Mouse (Mus musculus): ENCODE measurements at regions not wholly inside any gene's neighbourhood (a gene's known extent, or its start where the extent isn't known, plus 50 kb on each side); places are given as distances from the start of the nearest gene placed in this dataset.
"Not testable (repeated sequence)": the region's sequence is repeated elsewhere in the genome, so short reads cannot be mapped to it uniquely, and the experiment has no call there.

DNA sequence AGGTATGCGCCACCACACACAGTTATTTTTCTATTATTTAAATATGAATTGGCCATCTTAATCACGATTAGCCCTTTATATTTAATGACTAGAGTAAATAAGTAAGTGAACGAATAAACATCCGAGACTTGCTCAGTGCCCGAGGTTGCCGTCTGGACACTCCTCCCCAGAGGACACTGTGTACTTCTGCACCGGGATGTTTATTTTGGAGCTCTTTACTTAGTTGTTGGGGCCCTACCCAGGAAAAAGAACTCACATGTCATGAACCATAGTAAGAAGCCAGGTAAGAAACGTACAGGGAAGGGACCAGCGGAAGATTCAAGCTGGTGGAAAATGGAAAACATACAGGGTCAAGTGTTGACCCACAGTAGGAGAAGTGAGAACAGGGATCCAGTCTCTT, 89.0 kb downstream of the Akr1d1 start:
- intact Hi-C loops (cut with DNase I), result loop anchor here (5.0 kb wide), 1 partner anchor 88 kb away; no protein-coding TSS in a partner anchor
- DNase-seq, result no peak

DNA sequence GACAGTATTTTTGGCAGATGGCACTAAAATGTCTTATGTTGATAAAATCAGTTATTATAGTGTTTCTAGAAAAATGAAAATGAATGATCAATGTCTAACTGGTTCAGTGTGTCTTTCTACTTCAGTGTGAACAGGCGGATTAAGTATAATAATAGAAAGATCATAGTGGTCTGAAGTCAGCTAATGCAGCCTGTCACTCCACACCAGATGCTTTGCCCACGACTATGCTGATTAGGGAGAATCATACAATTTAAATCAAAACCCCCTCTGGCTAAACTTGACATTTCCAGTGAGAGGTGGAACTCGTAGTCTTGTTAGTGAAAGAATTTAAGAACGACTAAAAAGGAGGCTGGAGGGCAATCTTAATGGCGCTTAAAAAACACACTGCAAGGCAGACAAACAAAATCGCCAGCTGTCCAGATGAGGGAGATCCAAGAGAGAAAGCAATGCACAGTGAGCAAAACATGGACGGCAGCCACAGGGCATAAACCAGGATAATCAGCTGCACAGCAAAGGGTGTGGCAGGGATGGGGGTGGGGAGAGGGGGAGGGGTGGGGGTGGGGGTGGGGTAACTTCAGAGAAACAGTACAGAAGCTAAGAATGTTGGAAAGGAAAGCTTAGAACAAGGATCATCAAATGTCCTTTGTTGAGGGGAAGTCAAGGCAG, 91.5 kb downstream of the Akr1d1 start:
- no peak overlapping the region for H3K4me3 ChIP-seq
- DNase-seq, result no peak
- no peak for TF ChIP-seq CTCF (IDR thresholded peaks at IDR 0.05)
- H3K27ac ChIP-seq, result no peak overlapping the region
- intact Hi-C loops (cut with DNase I), result no loop called here

More for the DNA sequence above, 89.0 kb downstream of the Akr1d1 start:
- Histone ChIP-seq H3K4me3 (no peak overlapping the region), H3K27ac (peak overlapping the region; percentile 85)
- TF ChIP-seq CTCF (IDR thresholded peaks at IDR 0.05), result no peak

DNA sequence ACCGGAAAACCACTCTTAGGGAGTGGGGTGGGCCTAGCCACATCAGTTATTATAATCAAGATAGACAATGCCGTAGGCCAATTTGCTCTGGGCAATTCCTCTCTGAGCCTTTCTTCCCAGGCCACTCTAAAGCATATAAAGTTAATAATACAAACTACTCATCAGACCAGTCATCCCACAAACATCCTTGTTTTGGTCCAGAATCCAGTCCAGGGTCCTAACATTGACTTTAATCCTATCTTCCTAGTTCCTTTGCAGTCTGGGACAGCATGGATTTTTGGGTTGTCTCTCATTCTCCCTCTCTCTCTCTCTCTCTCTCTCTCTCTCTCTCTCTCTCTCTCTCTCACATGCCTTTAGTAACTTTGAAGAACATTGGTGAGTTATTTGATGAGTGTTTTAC, 92.3 kb downstream of the Akr1d1 start:
- intact Hi-C loops (cut with DNase I), result no loop called here

GRCm38 (mm10) chr6:37627206-37627605, 97.2 kb downstream of the Akr1d1 start:
- DNase-seq, result no peak
- no peak for TF ChIP-seq CTCF (IDR thresholded peaks at IDR 0.05)
- peak overlapping the region; percentile 57; the same call in 1 of the 2 replicates for H3K27ac ChIP-seq
- intact Hi-C loops (cut with DNase I), result no loop called here
- H3K4me3 ChIP-seq, result no peak overlapping the region

More for the DNA sequence above, 92.3 kb downstream of the Akr1d1 start:
- Histone ChIP-seq H3K4me3 (no peak overlapping the region), H3K27ac (no peak overlapping the region)
- DNase-seq, result no peak
- no peak for TF ChIP-seq CTCF (IDR thresholded peaks at IDR 0.05)

- TF ChIP-seq CTCF (IDR thresholded peaks at IDR 0.05), result no peak
- DNase-seq, result no peak
- Histone ChIP-seq H3K4me3 (no peak overlapping the region), H3K27ac (no peak overlapping the region)
- intact Hi-C loops (cut with DNase I), result no loop called here
Observed at GRCm38 (mm10) chr6:37633948-37634347, 104.0 kb downstream of the Akr1d1 start.

- DNase-seq, result no peak
- intact Hi-C loops (cut with DNase I), result no loop called here
- no peak overlapping the region for H3K27ac ChIP-seq
- H3K4me3 ChIP-seq, result no peak overlapping the region
- no peak for TF ChIP-seq CTCF (IDR thresholded peaks at IDR 0.05)
Observed at GRCm38 (mm10) chr6:37642066-37642465, 112.1 kb downstream of the Akr1d1 start.

GRCm38 (mm10) chr6:37642701-37643121, 112.7 kb downstream of the Akr1d1 start:
- Histone ChIP-seq H3K27ac (no peak overlapping the region), H3K4me3 (no peak overlapping the region)
- intact Hi-C loops (cut with DNase I), result no loop called here
- TF ChIP-seq CTCF (IDR thresholded peaks at IDR 0.05), result no peak
- no peak for DNase-seq

DNA sequence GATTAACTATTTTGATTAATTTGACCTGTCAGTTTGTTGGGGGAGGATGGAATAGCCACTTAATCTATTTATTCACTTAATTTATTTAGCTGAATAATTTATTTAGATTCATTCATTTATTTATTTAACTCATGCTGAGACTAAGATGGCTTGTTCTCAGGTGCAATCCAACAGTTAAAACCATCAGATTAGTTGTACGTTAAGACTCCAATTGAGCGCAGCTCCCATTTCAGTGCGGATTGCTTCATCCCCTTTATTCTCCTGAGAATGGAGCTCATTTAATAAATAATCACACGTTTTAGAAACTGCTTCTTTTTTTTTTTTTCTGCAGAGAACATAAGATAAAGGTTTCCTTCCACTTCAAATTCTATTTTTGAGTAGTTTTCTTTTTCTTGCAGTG, 113.2 kb downstream of the Akr1d1 start:
- no peak for TF ChIP-seq CTCF (IDR thresholded peaks at IDR 0.05)
- intact Hi-C loops (cut with DNase I), result no loop called here
- no peak overlapping the region for H3K4me3 ChIP-seq
- H3K27ac ChIP-seq, result no peak overlapping the region
- DNase-seq, result no peak

- intact Hi-C loops (cut with DNase I), result no loop called here
- no peak for TF ChIP-seq CTCF (IDR thresholded peaks at IDR 0.05)
- H3K27ac ChIP-seq, result no peak overlapping the region
- DNase-seq, result no peak
- no peak overlapping the region for H3K4me3 ChIP-seq
Observed at GRCm38 (mm10) chr6:37643718-37644117, 113.7 kb downstream of the Akr1d1 start.

DNA sequence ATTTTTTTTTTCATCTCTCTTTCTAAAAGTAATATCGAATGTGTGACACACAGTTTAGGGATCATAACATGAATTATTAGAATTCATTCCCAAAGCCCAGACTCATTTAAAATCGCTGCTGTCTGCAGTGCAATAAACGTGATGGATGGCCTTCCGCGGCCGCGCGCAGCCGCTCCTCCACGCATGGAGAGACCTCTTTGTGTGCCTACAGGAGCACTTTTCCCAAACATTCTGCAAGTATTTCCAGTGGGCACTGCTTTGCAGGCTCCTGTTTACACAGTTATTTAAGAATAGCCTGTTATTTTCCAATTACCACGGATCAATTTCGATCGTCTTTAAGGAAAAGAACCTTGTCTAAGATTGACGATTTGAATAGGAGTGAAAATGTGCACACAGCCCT, 115.6 kb downstream of the Akr1d1 start:
- Histone ChIP-seq H3K27ac (no peak overlapping the region), H3K4me3 (no peak overlapping the region)
- no peak for DNase-seq
- intact Hi-C loops (cut with DNase I), result no loop called here
- no peak for TF ChIP-seq CTCF (IDR thresholded peaks at IDR 0.05)

GRCm38 (mm10) chr6:37657300-37657699, 127.3 kb downstream of the Akr1d1 start:
- DNase-seq; intact Hi-C loops (cut with DNase I); H3K4me3 ChIP-seq; H3K27ac ChIP-seq: not testable (repeated sequence)

GRCm38 (mm10) chr6:37658021-37658650, 128.2 kb downstream of the Akr1d1 start:
- TF ChIP-seq CTCF (IDR thresholded peaks at IDR 0.05), result no peak
- DNase-seq, result no peak
- intact Hi-C loops (cut with DNase I), result no loop called here
- Histone ChIP-seq H3K27ac (no peak overlapping the region), H3K4me3 (no peak overlapping the region)

DNA sequence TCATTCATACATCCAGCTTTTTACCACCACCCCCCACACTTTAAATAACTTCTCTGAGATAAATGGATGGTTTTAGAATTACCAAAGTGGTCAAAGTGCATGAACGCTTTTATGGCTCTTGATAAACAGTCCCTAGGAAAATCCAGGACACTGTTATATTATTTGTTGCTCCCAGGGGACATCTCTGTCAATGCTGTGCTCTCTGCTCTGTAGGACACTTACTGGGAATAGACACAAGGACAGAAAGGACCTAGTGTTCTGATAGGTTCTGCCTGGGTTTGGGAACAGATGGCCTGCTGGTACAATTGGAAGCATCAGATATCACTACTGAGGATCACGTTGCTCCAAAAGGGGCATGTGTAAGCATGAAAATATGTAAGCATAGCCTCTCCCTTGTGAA, 132.8 kb downstream of the Akr1d1 start:
- H3K27ac ChIP-seq, result peak overlapping the region; percentile 28; the same call in 1 of the 2 replicates
- DNase-seq, result no peak
- H3K4me3 ChIP-seq, result no peak overlapping the region
- intact Hi-C loops (cut with DNase I), result no loop called here
- TF ChIP-seq CTCF (IDR thresholded peaks at IDR 0.05), result no peak

DNA sequence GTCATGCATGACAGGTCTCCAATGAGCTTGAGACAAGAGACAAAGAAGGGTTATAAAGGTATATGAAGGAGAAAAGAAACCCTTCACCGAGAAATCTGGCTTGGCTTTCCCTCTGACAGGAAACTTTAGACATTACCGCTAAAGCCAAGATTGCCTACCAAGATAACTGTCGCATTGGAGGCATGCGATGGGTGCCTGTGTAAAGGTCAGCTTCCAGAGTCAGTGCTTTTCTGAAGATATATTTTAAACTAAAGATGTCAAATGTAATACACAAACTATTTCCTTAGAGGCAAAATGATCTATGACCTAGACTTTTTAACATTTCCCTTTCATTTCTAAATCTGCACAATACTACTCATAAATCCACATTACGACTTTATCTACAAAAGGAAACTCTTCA, 135.6 kb downstream of the Akr1d1 start:
- TF ChIP-seq CTCF (IDR thresholded peaks at IDR 0.05), result no peak
- DNase-seq, result no peak
- intact Hi-C loops (cut with DNase I), result no loop called here
- H3K27ac ChIP-seq, result no peak overlapping the region
- no peak overlapping the region for H3K4me3 ChIP-seq
